Mouse (Mus musculus): ENCODE data around the gene Aaed1.
A peak's percentile ranks its signal among the peaks of the same experiment; 100 is the strongest.
"Not testable (repeated sequence)": the region's sequence is repeated elsewhere in the genome, so short reads cannot be mapped to it uniquely, and the experiment has no call there.

Aaed1 gene

GRCm38 (mm10) chr13:64309036-64309435, 3.5 kb downstream of the Aaed1 start:
- no peak for DNase-seq (ENCODE audit: low read depth, low spot score)

- DNase-seq (ENCODE audit: low read depth, low spot score): no peak
Measured at GRCm38 (mm10) chr13:64307508-64307907, 5.0 kb downstream of the Aaed1 start.

DNA sequence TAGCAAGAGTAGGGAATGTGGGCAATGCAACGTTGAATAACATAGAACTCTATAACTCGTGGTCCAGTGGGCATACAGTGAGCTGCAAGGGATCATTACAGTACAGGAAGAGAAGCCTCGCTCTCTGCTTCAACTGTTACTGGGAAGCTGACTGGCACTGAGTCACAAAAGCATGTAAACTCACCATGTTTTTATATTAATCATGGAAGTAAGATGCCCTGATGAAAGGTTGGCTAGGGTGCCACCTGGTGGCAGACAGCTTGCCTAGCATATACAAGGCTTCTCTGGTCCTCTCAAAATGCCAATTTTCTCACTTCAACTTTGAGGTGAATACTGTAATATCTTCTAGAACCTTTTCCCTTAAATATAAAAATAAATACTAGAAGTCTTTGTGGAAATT, 6.4 kb downstream of the Aaed1 start:
- peak; percentile 57 for DNase-seq (ENCODE audit: low read depth, low spot score)

- no peak for DNase-seq (ENCODE audit: low read depth, low spot score)
Measured at GRCm38 (mm10) chr13:64299069-64299468, 13.4 kb downstream of the Aaed1 start.

- no peak for DNase-seq (ENCODE audit: low read depth, low spot score)
Measured at GRCm38 (mm10) chr13:64286791-64287190, 25.7 kb downstream of the Aaed1 start.

DNA sequence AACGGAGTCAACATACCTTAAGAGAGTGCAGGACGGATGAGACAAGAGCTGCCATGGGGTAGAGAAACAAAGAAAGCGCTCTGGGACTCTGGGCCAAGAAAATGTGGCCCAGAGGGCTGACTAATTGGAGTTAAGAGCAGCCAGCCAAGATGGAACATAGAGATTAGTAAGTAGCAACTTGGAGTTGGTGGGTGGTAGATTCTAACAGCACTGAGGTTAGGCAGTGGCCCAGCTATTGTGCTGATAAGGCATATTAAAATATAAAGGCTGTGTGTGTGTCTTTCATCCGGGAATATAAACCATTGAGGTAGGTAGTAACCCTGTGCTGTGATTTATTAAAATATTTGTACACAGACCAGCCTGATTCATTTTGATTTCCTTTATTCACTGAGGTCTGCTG, 26.2 kb downstream of the Aaed1 start:
- DNase-seq (ENCODE audit: low read depth, low spot score): no peak

GRCm38 (mm10) chr13:64284676-64285075, 27.8 kb downstream of the Aaed1 start:
- DNase-seq (ENCODE audit: low read depth, low spot score): no peak

DNA sequence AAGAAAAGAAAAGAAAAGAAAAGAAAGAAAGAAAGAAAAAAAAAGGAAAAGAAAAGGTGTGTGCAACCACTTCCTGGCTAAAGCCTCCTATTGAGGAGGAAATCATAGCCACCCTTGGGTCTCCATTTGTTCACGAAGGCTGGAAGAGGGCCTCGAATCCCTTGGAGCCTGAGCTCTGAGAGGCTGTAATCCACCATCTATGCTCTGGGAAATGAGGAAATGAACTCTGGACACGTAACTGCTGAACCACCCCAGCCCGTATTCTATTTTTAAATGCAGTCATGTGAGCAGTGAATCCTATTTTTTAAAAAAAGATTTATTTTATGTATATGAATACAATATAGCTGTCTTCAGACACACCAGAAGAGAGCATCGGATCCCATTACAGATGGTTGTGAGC, 31.6 kb downstream of the Aaed1 start:
- DNase-seq (ENCODE audit: low read depth, low spot score): no peak

GRCm38 (mm10) chr13:64275754-64276127, 36.8 kb downstream of the Aaed1 start:
- peak; percentile 14 for DNase-seq (ENCODE audit: low read depth, low spot score)

DNA sequence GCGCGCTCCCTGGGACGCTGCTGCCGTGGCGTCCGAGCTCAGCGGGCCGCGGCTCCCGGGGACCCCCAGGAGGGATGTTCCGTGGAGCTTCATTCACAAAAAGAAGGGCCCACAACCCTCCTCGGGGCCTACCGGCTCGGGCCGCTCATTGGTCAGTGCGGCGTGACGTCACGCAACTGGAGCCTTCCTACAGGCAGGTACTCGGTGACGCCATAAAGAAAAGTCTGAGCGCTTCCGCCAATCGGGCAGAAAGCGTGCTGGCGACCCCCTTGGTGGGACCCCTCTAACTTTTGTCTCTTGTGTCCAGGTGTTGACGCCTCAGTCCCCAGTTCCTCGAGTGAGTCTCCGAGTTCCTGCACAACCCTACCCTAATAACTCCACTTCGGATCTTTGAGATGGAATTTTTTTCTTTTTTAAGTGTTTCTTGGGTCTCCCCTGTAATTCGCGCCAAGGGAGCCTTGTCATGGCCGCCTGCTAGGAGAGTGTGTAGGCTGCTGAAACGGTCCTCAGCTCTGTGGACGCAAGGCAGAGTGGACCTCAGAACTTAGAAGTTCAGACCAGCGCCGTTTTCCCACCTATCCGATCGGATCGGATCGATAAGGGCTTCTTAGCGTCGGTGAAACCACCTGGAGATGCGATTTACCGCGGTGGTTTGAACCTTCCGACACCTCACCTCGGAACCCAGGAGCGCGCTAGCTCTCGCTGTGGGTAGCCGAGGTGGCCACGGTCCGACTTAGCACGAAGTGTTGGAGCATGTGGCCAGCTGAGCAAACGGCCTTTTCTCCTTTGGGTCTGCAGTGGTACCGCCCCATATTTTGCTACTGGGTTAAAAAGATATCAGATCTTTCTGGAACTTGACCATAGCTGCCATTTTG, 37.4 kb downstream of the Aaed1 start, which contains the start of gene Cdc14b:
Gene Cdc14b, minus strand, starts transcription at position 412 of the 875 bp plus-strand sequence.
- DNase-seq (ENCODE audit: low read depth, low spot score): peak; percentile 92

GRCm38 (mm10) chr13:64273891-64274844, 38.3 kb downstream of the Aaed1 start:
- no peak for DNase-seq (ENCODE audit: low read depth, low spot score)

GRCm38 (mm10) chr13:64273352-64273751, 39.2 kb downstream of the Aaed1 start:
- DNase-seq (ENCODE audit: low read depth, low spot score): no peak

GRCm38 (mm10) chr13:64268384-64268783, 44.1 kb downstream of the Aaed1 start:
- no peak for DNase-seq (ENCODE audit: low read depth, low spot score)

- DNase-seq (ENCODE audit: low read depth, low spot score): no peak
Measured at GRCm38 (mm10) chr13:64267151-64267550, 45.4 kb downstream of the Aaed1 start.

GRCm38 (mm10) chr13:64264586-64264985, 47.9 kb downstream of the Aaed1 start:
- DNase-seq (ENCODE audit: low read depth, low spot score): no peak

DNA sequence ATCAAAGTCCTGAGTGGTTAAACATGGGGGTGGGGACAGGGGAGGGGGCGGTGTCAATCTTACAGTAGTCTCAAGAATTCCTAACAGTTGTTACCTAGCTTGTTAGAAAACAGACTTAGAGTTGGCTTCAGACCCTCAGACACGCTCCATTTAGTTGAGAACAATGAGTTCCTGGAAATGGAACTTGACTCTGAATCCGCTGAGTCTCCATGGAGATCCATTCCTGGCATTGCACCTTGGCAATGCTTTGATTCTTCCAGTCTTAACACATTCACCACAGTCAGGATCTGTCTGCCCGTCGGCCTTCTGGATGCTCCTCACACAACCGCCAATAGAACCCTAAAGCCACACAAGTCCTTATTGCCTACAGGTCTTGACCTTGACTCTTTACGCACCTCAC, 52.6 kb downstream of the Aaed1 start:
- no peak for DNase-seq (ENCODE audit: low read depth, low spot score)

DNA sequence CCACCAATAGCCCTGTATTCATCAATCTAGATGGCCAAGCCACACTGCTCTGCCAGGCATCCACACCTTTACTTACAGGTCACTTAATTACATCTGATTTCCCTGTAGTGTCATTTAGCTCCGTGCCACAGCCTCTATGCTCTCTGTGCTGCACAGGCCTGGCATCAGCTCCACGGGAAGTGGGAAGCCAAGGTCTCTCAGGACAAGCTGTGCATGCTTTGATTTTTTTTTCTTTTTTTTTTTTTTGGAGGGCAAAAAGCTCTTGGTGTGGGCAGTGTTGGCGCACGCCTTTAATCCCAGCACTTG, 54.0 kb downstream of the Aaed1 start:
- DNase-seq (ENCODE audit: low read depth, low spot score): no peak

GRCm38 (mm10) chr13:64257814-64258515, 54.5 kb downstream of the Aaed1 start:
- no peak for DNase-seq (ENCODE audit: low read depth, low spot score)

- DNase-seq (ENCODE audit: low read depth, low spot score): no peak
Measured at GRCm38 (mm10) chr13:64257010-64257813, 55.3 kb downstream of the Aaed1 start.

- DNase-seq (ENCODE audit: low read depth, low spot score): not testable (repeated sequence)
Measured at GRCm38 (mm10) chr13:64254185-64254584, 58.3 kb downstream of the Aaed1 start.

- DNase-seq (ENCODE audit: low read depth, low spot score): no peak
Measured at GRCm38 (mm10) chr13:64253697-64254096, 58.8 kb downstream of the Aaed1 start.

Measured in embryo, embryonic 11.5 days (tissue).